In genomic region chr16:46120607-46121006, GRCm38 (mm10) we compare ENCODE assay signal across 18 mouse cellular contexts. TPM values are rescaled to one million over a fixed set of nuclear protein-coding genes. Genes with fewer than 3 reads are reported as not detected.
DNase-seq lines count a peak whose midpoint lies in the region; ATAC-seq and TF ChIP-seq lines count a peak whose summit lies in the region.
"Had no signal": no experiment of that assay in that cellular context is flagged by ENCODE, and none has a peak within 500 bp of the region (broad histone marks: within the 10 kb centered on the region; RNA-seq: fewer than 3 reads in every experiment).

No protein-coding gene starts in this region.

- no peaks in the 10 kb centered on the region; the same call in 1 of the 2 replicates for H3K4me1 ChIP-seq in hindbrain, postnatal 0 days (ENCODE audit: insufficient read depth, low read length)
- H3K4me1 ChIP-seq in hindbrain, embryonic 13.5 days (replicated peaks), result 0 out of 2 replicates have a peak, but pooled peaks cover 3% of the 10 kb centered on the region
- H3K4me1 ChIP-seq: embryonic facial prominence, embryonic 10.5 days; heart, embryonic 15.5 days; kidney, embryonic 15.5 days; limb, embryonic 10.5 days had no signal

- no peaks in the 10 kb centered on the region for H3K27me3 ChIP-seq in hindbrain, postnatal 0 days (ENCODE audit: insufficient read depth, low read length)
- H3K27me3 ChIP-seq in hindbrain, embryonic 13.5 days, result no peaks in the 10 kb centered on the region
- no peaks in the 10 kb centered on the region for H3K27me3 ChIP-seq in myocyte (ENCODE audit: control insufficient read depth, insufficient read depth, insufficient read length)
- H3K27me3 ChIP-seq: forebrain, embryonic 13.5 days; heart, embryonic 15.5 days; kidney, embryonic 15.5 days had no signal

- no peaks in the 10 kb centered on the region for H3K79me2 ChIP-seq in myocyte (ENCODE audit: control insufficient read depth, insufficient read depth)

- no peak overlapping the region for H3K4me3 ChIP-seq in hindbrain, postnatal 0 days (ENCODE audit: low read length)
- no peak overlapping the region for H3K4me3 ChIP-seq in hindbrain, embryonic 13.5 days
- no peak overlapping the region for H3K4me3 ChIP-seq in myocyte
- H3K4me3 ChIP-seq: embryonic facial prominence, embryonic 10.5 days; forebrain, embryonic 13.5 days; heart, embryonic 15.5 days; kidney, embryonic 15.5 days; limb, embryonic 10.5 days had no signal

- no peak for TF ChIP-seq POLR2A in myocyte (IDR thresholded peaks at IDR 0.05; ENCODE audit: insufficient read length, low read depth)

- peak; percentile 10; the same call in 1 of the 2 replicates for TF ChIP-seq CTCF in hindbrain, postnatal 0 days (IDR thresholded peaks at IDR 0.05; ENCODE audit: low read depth)

- no peak overlapping the region for H3K9ac ChIP-seq in hindbrain, postnatal 0 days (replicated peaks; ENCODE audit: low read length)
- no peak overlapping the region for H3K9ac ChIP-seq in hindbrain, embryonic 13.5 days
- H3K9ac ChIP-seq: forebrain, embryonic 13.5 days; heart, embryonic 15.5 days; kidney, embryonic 15.5 days had no signal

- H3ac ChIP-seq in myocyte (ENCODE audit: control insufficient read depth, insufficient read length), result no peak overlapping the region

- H3K36me3 ChIP-seq in hindbrain, postnatal 0 days (ENCODE audit: insufficient read depth, low read length), result no peaks in the 10 kb centered on the region
- no peaks in the 10 kb centered on the region for H3K36me3 ChIP-seq in hindbrain, embryonic 13.5 days
- H3K36me3 ChIP-seq in myocyte (ENCODE audit: control insufficient read depth, insufficient read depth), result no peaks in the 10 kb centered on the region
- H3K36me3 ChIP-seq: embryonic facial prominence, embryonic 10.5 days; heart, embryonic 15.5 days; kidney, embryonic 15.5 days; limb, embryonic 10.5 days had no signal

- WGBS in hindbrain, postnatal 0 days, result 67% methylated on average over 3 of the region's 3 CpGs
- WGBS in hindbrain, embryonic 13.5 days, result 73% methylated on average over 3 of the region's 3 CpGs

- no peak for DNase-seq in hindbrain, postnatal 0 days (ENCODE audit: low spot score)
- DNase-seq in retina, postnatal 1 day, result peak; percentile 3
- no peak for DNase-seq in retina, embryonic 14.5 days (ENCODE audit: low spot score)
- peak; percentile 17 for DNase-seq in R1 (ENCODE audit: low read depth, low spot score)
- no peak for DNase-seq in B cell, adult 2 months
- no peak for DNase-seq in urinary bladder, postnatal 4 days (ENCODE audit: low spot score in 2 of 2)
- DNase-seq: cerebellum, adult 9-11 months; lung, adult 2 months had no signal

- no peak for ATAC-seq in hindbrain, postnatal 0 days
- no peak for ATAC-seq in hindbrain, embryonic 13.5 days (ENCODE audit: low FRiP score)

- H3K27ac ChIP-seq in hindbrain, postnatal 0 days, result no peak overlapping the region
- no peak overlapping the region for H3K27ac ChIP-seq in hindbrain, embryonic 13.5 days
- H3K27ac ChIP-seq: embryonic facial prominence, embryonic 10.5 days; forebrain, embryonic 13.5 days; heart, embryonic 15.5 days; kidney, embryonic 15.5 days; limb, embryonic 10.5 days; macrophage had no signal

- H3K4me2 ChIP-seq in hindbrain, postnatal 0 days (ENCODE audit: low read depth, low read length), result no peak overlapping the region
- no peak overlapping the region for H3K4me2 ChIP-seq in hindbrain, embryonic 13.5 days
- H3K4me2 ChIP-seq in myocyte (ENCODE audit: low read depth), result peak overlapping the region; percentile 30
- H3K4me2 ChIP-seq: forebrain, embryonic 13.5 days; heart, embryonic 15.5 days; kidney, embryonic 15.5 days; liver, embryonic 11.5 days had no signal

- no peaks in the 10 kb centered on the region for H3K9me3 ChIP-seq in hindbrain, postnatal 0 days (ENCODE audit: low read length)
- no peaks in the 10 kb centered on the region for H3K9me3 ChIP-seq in hindbrain, embryonic 13.5 days
- H3K9me3 ChIP-seq: embryonic facial prominence, embryonic 10.5 days; forebrain, embryonic 13.5 days; heart, embryonic 15.5 days; kidney, embryonic 15.5 days; limb, embryonic 10.5 days had no signal

TF ChIP-seq in myocyte, 11 proteins besides CTCF, POLR2A, EP300 and RAD21:
- no peak for TF ChIP-seq MYOG (IDR thresholded peaks at IDR 0.05; ENCODE audit: control insufficient read depth in 1 of 3, insufficient read depth in 1 of 3, insufficient read length in 2 of 3, low read depth in 2 of 3)
- no peak for TF ChIP-seq CEBPB (IDR thresholded peaks at IDR 0.05; ENCODE audit: insufficient read depth, poor library complexity, severe bottlenecking)
- TF ChIP-seq E2F4 (IDR thresholded peaks at IDR 0.05; ENCODE audit: insufficient read depth), result no peak
- TF ChIP-seq USF1 (IDR thresholded peaks at IDR 0.05; ENCODE audit: low read depth), result no peak
- TF ChIP-seq REST (IDR thresholded peaks at IDR 0.05; ENCODE audit: insufficient read depth, insufficient read length), result no peak
- no peak for TF ChIP-seq MYOD1 (IDR thresholded peaks at IDR 0.05; ENCODE audit: control insufficient read depth in 1 of 3, insufficient read length in 2 of 3, low read depth in 2 of 3)
- no peak for TF ChIP-seq SRF (IDR thresholded peaks at IDR 0.05; ENCODE audit: control insufficient read depth, insufficient read length, low read depth)

RNA-seq across cellular contexts. Expression of gene Cd96, which starts 0.6 kb away (rescaled TPM):
- total RNA-seq in hindbrain, postnatal 0 days (2014; rRNA removed), result 0.29 TPM in 1 of 2 replicates, not detected in the other
- 0.06 and 0.10 TPM in 2 replicates for polyA plus RNA-seq in hindbrain, postnatal 0 days (2015; fragmentation: Nextera tagmentation; extraction: Ambion mirVana)
- 0.09 TPM in 2 replicates for polyA plus RNA-seq in hindbrain, embryonic 13.5 days (2015; fragmentation: Nextera tagmentation; extraction: Ambion mirVana)
- polyA plus RNA-seq in myocyte (2012; fragmentation: generic; extraction: Trizol), result not detected
- total RNA-seq: adrenal gland, postnatal 36 days had no signal
- polyA plus RNA-seq: forebrain, embryonic 13.5 days; kidney, embryonic 15.5 days; limb, embryonic 10.5 days had no signal

RNA-seq across cellular contexts. Expression of gene Gm4737, which starts 34.3 kb away (rescaled TPM):
- total RNA-seq in hindbrain, postnatal 0 days (2014; rRNA removed), result 1.3 and 2.3 TPM in 2 replicates
- 0.55 and 1.2 TPM in 2 replicates for polyA plus RNA-seq in hindbrain, postnatal 0 days (2015; fragmentation: Nextera tagmentation; extraction: Ambion mirVana)
- 1.1 and 1.5 TPM in 2 replicates for polyA plus RNA-seq in hindbrain, embryonic 13.5 days (2015; fragmentation: Nextera tagmentation; extraction: Ambion mirVana)
- 122 TPM for polyA plus RNA-seq in myocyte (2012; fragmentation: generic; extraction: Trizol)

Comparison
In these comparisons a context has a peak if more than half of its experiments do, and no peak if none do; other contexts are left out.
1. DNase-seq: peak in retina, postnatal 1 day (single experiment) and R1 (single experiment); none in hindbrain, postnatal 0 days (single experiment), retina, embryonic 14.5 days (single experiment), B cell, adult 2 months (0 of 2) and urinary bladder, postnatal 4 days (0 of 2).
2. RNA of gene Gm4737, which starts 34.3 kb away (polyA plus RNA-seq): 122 TPM in myocyte (single experiment); 0.55 to 1.2 TPM in hindbrain, postnatal 0 days and 1.1 to 1.5 TPM in hindbrain, embryonic 13.5 days; every median in the first group is over 10 times any median in the second.